Mouse (Mus musculus) T-helper 2 cell (primary cell): ENCODE measurements at regions not wholly inside any gene's neighbourhood (a gene's known extent, or its start where the extent isn't known, plus 50 kb on each side); places are given as distances from the start of the nearest gene placed in this dataset.
"Not testable (repeated sequence)": the region's sequence is repeated elsewhere in the genome, so short reads cannot be mapped to it uniquely, and the experiment has no call there.

Experiments
- in situ Hi-C: fragments of 300-600 bp; cut with MboI, MseI; formaldehyde crosslinking; loops from one replicate; pipeline ENCODE4 v1.15.1; 2025; ENCODE audit warnings: high pct_unique_total_duplicates

GRCm38 (mm10) chr6:3201507-3201906 is 197.9 kb downstream of the Samd9l start:
- in situ Hi-C loops = not testable (repeated sequence)

DNA sequence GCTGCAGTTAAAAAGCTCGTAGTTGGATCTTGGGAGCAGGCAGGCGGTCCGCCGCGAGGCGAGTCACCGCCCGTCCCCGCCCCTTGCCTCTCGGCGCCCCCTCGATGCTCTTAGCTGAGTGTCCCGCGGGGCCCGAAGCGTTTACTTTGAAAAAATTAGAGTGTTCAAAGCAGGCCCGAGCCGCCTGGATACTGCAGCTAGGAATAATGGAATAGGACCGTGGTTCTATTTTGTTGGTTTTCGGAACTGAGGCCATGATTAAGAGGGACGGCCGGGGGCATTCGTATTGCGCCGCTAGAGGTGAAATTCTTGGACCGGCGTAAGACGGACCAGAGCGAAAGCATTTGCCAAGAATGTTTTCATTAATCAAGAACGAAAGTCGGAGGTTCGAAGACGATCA is 198.3 kb downstream of the Samd9l start:
- in situ Hi-C loops = no loop called here

GRCm38 (mm10) chr6:3200586-3200985 is 198.8 kb downstream of the Samd9l start:
- in situ Hi-C loops = not testable (repeated sequence)

GRCm38 (mm10) chr6:3192424-3192820 is 206.9 kb downstream of the Samd9l start:
- in situ Hi-C loops = not testable (repeated sequence)

GRCm38 (mm10) chr6:3191695-3192423 is 207.5 kb downstream of the Samd9l start:
- in situ Hi-C loops = not testable (repeated sequence)

GRCm38 (mm10) chr6:3183819-3184199 is 215.6 kb downstream of the Samd9l start:
- in situ Hi-C loops = loop anchor here (5.0 kb wide), 1 partner anchor 53 kb away; no protein-coding TSS in a partner anchor

DNA sequence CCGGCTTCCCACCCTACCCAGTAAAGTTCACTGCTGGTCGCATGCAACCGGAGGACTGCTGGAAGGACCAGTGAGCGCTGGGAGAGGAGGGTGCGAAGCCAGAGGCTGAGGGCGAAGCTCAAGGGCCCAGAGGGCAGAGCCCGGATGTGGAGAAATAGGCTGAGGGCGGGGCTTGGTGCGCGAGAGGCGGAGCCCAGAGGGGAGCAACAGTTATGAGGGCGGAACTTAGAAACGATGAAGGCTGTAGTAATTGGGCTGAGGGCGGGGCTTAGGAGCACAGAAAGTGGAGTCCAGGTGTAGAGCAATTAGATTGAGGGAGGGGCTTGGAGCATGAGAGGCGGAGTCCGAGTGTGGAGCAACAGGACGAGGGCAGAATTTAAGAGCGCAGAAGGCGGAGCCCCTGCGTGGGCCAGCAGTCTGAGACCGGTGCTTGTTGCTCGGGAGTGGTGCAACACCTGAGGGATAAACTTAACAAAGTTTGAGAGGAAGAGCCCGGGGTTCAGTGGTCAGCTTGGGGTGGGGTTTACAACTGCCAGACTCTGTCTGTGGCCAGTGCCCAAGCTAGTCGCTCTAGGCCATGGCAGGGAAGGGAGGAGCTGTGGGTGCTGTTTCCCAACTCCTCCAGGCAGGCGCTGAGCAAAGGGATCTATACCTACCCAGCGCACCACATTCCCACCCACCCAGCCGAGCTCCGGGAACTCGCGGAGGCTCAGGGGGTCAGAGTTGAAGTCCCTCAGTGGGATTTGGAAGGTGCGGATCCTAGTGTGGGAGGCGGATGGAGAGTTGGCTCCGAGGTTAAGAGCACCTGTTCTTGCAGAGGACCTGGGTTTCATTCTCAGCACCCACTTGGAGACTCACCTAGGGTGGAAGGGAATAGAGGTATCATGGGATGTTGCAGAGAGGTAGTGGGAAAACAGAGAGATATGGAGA is 216.2 kb downstream of the Samd9l start:
- in situ Hi-C loops = loop anchor here (5.0 kb wide), 1 partner anchor 54 kb away; no protein-coding TSS in a partner anchor

DNA sequence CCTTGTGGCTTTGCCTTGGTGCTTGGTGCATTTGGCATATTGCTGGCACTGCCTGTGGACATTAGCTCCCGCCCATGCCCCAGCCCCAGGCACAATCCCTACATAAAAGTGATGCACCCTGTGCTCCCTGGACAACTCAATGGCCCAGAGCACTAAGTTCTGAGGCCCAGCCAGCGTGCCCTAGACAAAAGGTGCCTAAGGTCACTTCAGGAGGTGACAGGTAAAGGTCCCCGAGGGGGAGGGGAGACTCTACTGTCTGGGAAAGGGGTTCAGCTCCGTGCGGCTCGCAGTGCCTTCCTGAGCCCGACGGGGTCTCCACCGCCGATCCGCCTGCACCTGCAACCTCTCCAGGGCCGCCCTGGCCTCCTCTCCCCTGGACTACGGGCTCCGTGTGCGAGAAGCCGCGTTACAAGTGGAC is 216.9 kb downstream of the Samd9l start:
- in situ Hi-C loops = loop anchor here (5.0 kb wide), 1 partner anchor 55 kb away; no protein-coding TSS in a partner anchor

DNA sequence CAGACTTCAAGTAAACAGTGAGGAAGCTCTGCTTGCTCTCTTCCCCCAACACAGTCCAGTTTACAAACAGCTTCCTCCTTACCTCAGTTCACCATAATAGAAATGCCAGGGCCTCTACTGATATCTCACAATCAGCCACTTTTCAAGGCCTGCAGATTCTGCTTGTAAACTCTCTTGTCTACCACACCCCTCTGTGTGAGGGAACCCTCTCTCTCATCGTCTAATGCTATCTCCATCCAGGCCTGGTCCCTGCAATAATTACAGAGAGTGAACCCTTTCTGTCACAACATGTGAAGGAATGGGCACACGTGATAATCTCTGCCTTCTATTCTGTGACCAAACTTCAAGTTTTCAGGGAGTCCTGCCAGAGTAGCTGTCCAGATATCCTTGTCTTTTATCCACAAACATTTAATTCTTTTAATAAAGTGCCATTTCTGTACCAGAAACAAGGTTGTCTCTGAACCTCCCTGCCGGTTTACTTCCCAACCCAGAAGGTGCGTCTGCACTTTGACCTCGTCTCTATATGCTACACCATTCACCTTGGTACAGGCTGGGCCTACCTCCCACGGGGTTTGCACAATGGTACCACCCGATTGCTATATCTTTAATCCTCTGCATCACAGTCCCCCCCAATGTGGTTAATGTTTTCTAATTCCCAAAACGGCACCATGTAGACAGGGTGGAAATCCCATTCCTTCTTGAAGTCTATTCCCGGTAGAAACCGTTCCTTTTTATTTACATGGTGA is 219.6 kb downstream of the Samd9l start:
- in situ Hi-C loops = loop anchor here (5.0 kb wide), 1 partner anchor 58 kb away; no protein-coding TSS in a partner anchor

DNA sequence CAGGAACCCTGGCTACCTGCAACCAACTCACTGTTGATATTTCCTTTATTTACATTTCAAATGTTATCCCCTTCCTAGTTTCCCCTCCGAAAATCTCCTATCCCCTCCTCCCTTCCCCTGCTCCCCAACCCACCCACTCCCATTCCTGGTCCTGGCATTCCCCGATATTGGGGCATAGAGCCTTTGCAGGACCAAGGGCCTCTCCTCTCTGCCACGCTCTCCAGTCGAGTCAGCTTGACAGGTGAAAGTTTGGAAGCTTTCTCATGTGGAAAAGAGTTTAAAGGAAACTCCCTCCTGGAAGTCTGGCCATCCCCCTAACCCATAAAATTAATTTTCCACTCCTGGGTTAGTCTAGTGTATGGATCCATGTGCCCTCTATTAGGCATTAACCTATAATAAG is 229.9 kb downstream of the Samd9l start:
- in situ Hi-C loops = not testable (repeated sequence)

- in situ Hi-C loops = not testable (repeated sequence)
Measured at GRCm38 (mm10) chr6:3166149-3166548, 233.2 kb downstream of the Samd9l start.

- in situ Hi-C loops = not testable (repeated sequence)
Measured at GRCm38 (mm10) chr6:3151901-3152300, 247.5 kb downstream of the Samd9l start.

DNA sequence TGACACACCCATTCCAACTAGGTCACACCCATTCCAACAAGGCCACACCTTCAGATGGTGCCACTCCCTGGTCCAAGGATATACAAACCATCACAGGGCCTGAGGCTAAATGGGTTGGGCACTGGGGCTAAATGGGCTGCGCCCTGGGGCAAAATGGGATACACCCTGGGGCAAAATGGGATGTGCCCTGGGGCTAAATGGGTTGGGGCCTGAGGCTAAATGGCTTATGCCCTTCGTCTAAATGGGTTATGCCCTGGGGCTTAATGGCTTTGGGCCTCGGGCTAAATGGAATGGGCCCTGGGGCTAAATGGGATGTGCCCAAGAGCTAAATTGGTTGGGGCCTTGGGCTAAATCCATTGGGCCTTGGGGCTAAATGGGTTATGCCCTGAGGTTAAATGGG is 261.5 kb downstream of the Samd9l start:
- in situ Hi-C loops = loop anchor here (10.0 kb wide), 1 partner anchor 83 kb away; no protein-coding TSS in a partner anchor

- in situ Hi-C loops = loop anchor here (10.0 kb wide), 1 partner anchor 79 kb away; no protein-coding TSS in a partner anchor
Measured at GRCm38 (mm10) chr6:3133763-3134162, 265.6 kb downstream of the Samd9l start.

DNA sequence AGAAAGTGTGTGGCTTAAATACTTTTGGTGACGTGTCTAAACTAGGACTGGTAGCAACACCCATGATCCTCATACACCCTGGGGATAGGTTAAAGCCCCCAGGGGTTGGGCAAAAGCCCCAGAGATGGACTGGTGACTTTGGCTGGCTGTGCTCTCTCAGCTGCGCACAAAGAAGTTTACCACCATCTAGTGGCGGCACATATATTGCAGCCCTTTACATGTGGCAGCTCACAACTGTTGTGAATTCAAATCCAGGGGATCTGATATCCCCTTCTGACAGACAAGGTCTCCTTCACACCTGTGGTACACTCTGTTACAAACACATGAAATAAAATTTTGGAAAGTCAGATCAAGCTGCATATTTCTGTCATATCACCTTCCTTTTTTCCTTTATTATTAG is 283.1 kb downstream of the Samd9l start:
- in situ Hi-C loops = not testable (repeated sequence)
